Mouse (Mus musculus): Measurements from ENCODE around the gene Zscan25. TPM values are rescaled to one million over a fixed set of nuclear protein-coding genes. Genes with fewer than 3 reads are reported as not detected.

Zscan25 gene
- total and polyA plus RNA-seq, 3 experiments, result 15.1 to 26.5 TPM; not detected in 1

DNA sequence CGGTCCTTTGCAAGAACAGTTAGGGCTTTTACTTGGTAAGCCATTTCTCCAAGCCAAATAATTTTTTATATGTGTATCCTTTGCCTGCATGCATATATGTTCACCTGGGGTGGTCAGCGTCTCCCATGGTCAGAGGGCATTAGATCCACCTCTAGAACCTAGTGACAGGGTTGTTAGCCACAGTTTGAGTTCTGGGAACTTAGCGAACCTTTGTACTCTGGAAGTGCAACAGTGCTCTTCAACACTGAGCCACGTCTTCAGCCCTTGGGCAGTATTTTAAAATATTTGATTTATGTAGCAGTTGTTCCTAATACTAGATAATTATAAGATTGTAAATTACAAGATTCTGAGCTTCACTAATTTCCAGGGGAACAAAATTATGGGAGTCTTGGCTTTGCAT is 49.7 kb upstream of the Zscan25 start:
- Histone ChIP-seq H3K4me1 (ENCODE audit: control insufficient read depth in 1 of 2, insufficient read depth in 2 of 2, low read length in 2 of 2) (peaks cover 7 to 17% of the 10 kb centered on the region in 2 experiments), H3K36me3 (ENCODE audit: control insufficient read depth in 1 of 2, insufficient read depth in 2 of 2, low read length in 2 of 2) (peaks cover 11 to 27% of the 10 kb centered on the region in 2 experiments), H3K4me3 (ENCODE audit: control insufficient read depth in 1 of 2, insufficient read depth in 1 of 2, low read depth in 2 of 2, low read length in 2 of 2) (peak overlapping the region; percentile 66 to 73), H3K27ac (ENCODE audit: control insufficient read depth, low read depth, low read length) (peak overlapping the region; percentile 92), H3K79me2 (ENCODE audit: control insufficient read depth, insufficient read depth, low read length, poor library complexity) (peaks cover 35% of the 10 kb centered on the region), H3K9ac (ENCODE audit: control insufficient read depth, low read depth, low read length, poor library complexity, severe bottlenecking) (peak overlapping the region; percentile 76), H3K27me3 (ENCODE audit: control insufficient read depth in 1 of 2, insufficient read depth in 2 of 2, low read length in 2 of 2) (no peaks in the 10 kb centered on the region), H3K9me3 (replicated peaks; ENCODE audit: insufficient read depth, low read length) (no peaks in the 10 kb centered on the region)
- no peak for TF ChIP-seq JUND (IDR thresholded peaks at IDR 0.05; ENCODE audit: low read depth, low read length)
- TF ChIP-seq ZC3H11A (IDR thresholded peaks at IDR 0.05; ENCODE audit: low read depth, low read length), result no peak
- TF ChIP-seq MYB (IDR thresholded peaks at IDR 0.05; ENCODE audit: low read depth, low read length), result no peak
- TF ChIP-seq UBTF (IDR thresholded peaks at IDR 0.05; ENCODE audit: borderline replicate concordance, insufficient read depth, low read depth, low read length), result no peak
- no peak for TF ChIP-seq HCFC1 (IDR thresholded peaks at IDR 0.05; ENCODE audit: low read depth, low read length)
- TF ChIP-seq NRF1 (IDR thresholded peaks at IDR 0.05; ENCODE audit: insufficient read depth, low read depth, low read length, poor library complexity, severe bottlenecking), result no peak
- no peak for TF ChIP-seq MXI1 (IDR thresholded peaks at IDR 0.05; ENCODE audit: low read depth, low read length)
- TF ChIP-seq ZNF384 (IDR thresholded peaks at IDR 0.05; ENCODE audit: low read depth, low read length), result no peak
- DNase-seq (ENCODE audit: low read depth, low spot score), result peak; percentile 42

- Histone ChIP-seq H3K9me3 (replicated peaks; ENCODE audit: insufficient read depth, low read length) (no peaks in the 10 kb centered on the region), H3K4me3 (ENCODE audit: control insufficient read depth in 1 of 2, insufficient read depth in 1 of 2, low read depth in 2 of 2, low read length in 2 of 2) (peak within 1 kb of the TSS; percentile 73 to 78), H3K9ac (ENCODE audit: control insufficient read depth, low read depth, low read length, poor library complexity, severe bottlenecking) (peak within 1 kb of the TSS; percentile 90), H3K27ac (ENCODE audit: control insufficient read depth, low read depth, low read length) (peak within 1 kb of the TSS; percentile 92), H3K4me1 (ENCODE audit: control insufficient read depth in 1 of 2, insufficient read depth in 2 of 2, low read length in 2 of 2) (peaks cover 9 to 17% of the 10 kb centered on the region in 2 experiments), H3K79me2 (ENCODE audit: control insufficient read depth, insufficient read depth, low read length, poor library complexity) (peaks cover 35% of the 10 kb centered on the region), H3K36me3 (ENCODE audit: control insufficient read depth in 1 of 2, insufficient read depth in 2 of 2, low read length in 2 of 2) (peaks cover 12 to 27% of the 10 kb centered on the region in 2 experiments), H3K27me3 (ENCODE audit: control insufficient read depth in 1 of 2, insufficient read depth in 2 of 2, low read length in 2 of 2) (no peaks in the 10 kb centered on the region)
- peak; percentile 99 for DNase-seq (ENCODE audit: low read depth, low spot score)
- peak; percentile 97 for TF ChIP-seq SIN3A (IDR thresholded peaks at IDR 0.05; ENCODE audit: low read length)
- TF ChIP-seq EP300 (IDR thresholded peaks at IDR 0.05; ENCODE audit: low read depth in 1 of 2, low read length in 2 of 2), result peak in 1 of 2 experiments; percentile 82; a peak in 2 of 4 replicates
- TF ChIP-seq MYB (IDR thresholded peaks at IDR 0.05; ENCODE audit: low read depth, low read length), result no peak
- TF ChIP-seq NELFE (IDR thresholded peaks at IDR 0.05; ENCODE audit: low read depth, low read length), result peak; percentile 97
- no peak for TF ChIP-seq ZC3H11A (IDR thresholded peaks at IDR 0.05; ENCODE audit: low read depth, low read length)
- peak; percentile 90; the same call in 1 of the 2 replicates for TF ChIP-seq POLR2AphosphoS5 (IDR thresholded peaks at IDR 0.05; ENCODE audit: borderline replicate concordance, low read depth, low read length)
- no peak for TF ChIP-seq ZNF384 (IDR thresholded peaks at IDR 0.05; ENCODE audit: low read depth, low read length)
- TF ChIP-seq MAZ (IDR thresholded peaks at IDR 0.05; ENCODE audit: low read depth, low read length), result no peak
- TF ChIP-seq MXI1 (IDR thresholded peaks at IDR 0.05; ENCODE audit: low read depth, low read length), result peak; percentile 83
- no peak for TF ChIP-seq E2F4 (IDR thresholded peaks at IDR 0.05; ENCODE audit: borderline replicate concordance, low read depth, low read length)
- TF ChIP-seq ELF1 (IDR thresholded peaks at IDR 0.05; ENCODE audit: low read depth, low read length), result peak; percentile 73
- 0 out of 2 replicates have a peak, but pooled peaks have one; percentile 32 for TF ChIP-seq MEF2A (IDR thresholded peaks at IDR 0.05; ENCODE audit: extremely low read depth, insufficient replicate concordance, low read depth, low read length, poor library complexity, severe bottlenecking)
- peak in 1 of 2 experiments; percentile 52; a peak in 1 of 4 replicates for TF ChIP-seq USF2 (IDR thresholded peaks at IDR 0.05; ENCODE audit: borderline replicate concordance in 1 of 2, insufficient read depth in 1 of 2, low read depth in 1 of 2, low read length in 2 of 2)
- TF ChIP-seq POLR2AphosphoS2 (IDR thresholded peaks at IDR 0.05; ENCODE audit: low read length), result peak; percentile 88
- peak; percentile 99 for TF ChIP-seq ETS1 (IDR thresholded peaks at IDR 0.05; ENCODE audit: low read depth, low read length)
- peak; percentile 86 for TF ChIP-seq MAX (IDR thresholded peaks at IDR 0.05; ENCODE audit: low read length)
- TF ChIP-seq GATA1 (IDR thresholded peaks at IDR 0.05; ENCODE audit: low read depth, low read length), result peak; percentile 81
- TF ChIP-seq USF1 (IDR thresholded peaks at IDR 0.05; ENCODE audit: low read depth, low read length), result peak; percentile 91
- TF ChIP-seq TBP (IDR thresholded peaks at IDR 0.05; ENCODE audit: low read depth, low read length), result peak; percentile 92
- TF ChIP-seq MYC (IDR thresholded peaks at IDR 0.05; ENCODE audit: low read depth, low read length), result peak; percentile 78; the same call in 1 of the 2 replicates
- TF ChIP-seq ZMIZ1 (IDR thresholded peaks at IDR 0.05; ENCODE audit: low read depth, low read length), result peak; percentile 97
- peak; percentile 84 to 98 for TF ChIP-seq POLR2A (IDR thresholded peaks at IDR 0.05; ENCODE audit: control insufficient read depth in 1 of 2, insufficient read depth in 1 of 2, low read depth in 1 of 2, low read length in 2 of 2, poor library complexity in 1 of 2)
- 0 out of 2 replicates have a peak, but pooled peaks have one; percentile 24 for TF ChIP-seq NRF1 (IDR thresholded peaks at IDR 0.05; ENCODE audit: insufficient read depth, low read depth, low read length, poor library complexity, severe bottlenecking)
- TF ChIP-seq HCFC1 (IDR thresholded peaks at IDR 0.05; ENCODE audit: low read depth, low read length), result peak; percentile 90
- TF ChIP-seq BHLHE40 (IDR thresholded peaks at IDR 0.05; ENCODE audit: borderline replicate concordance, low read depth, low read length), result peak; percentile 96
- TF ChIP-seq TCF12 (IDR thresholded peaks at IDR 0.05; ENCODE audit: low read depth, low read length), result peak; percentile 75
Measured at GRCm38 (mm10) chr5:145231367-145231871, 48.9 kb upstream of the Zscan25 start, which contains the start of gene Zfp655. TSS of gene Zfp655 (plus strand) at chr5:145231715.
